Mouse (Mus musculus): ENCODE measurements around the gene Bace2. TPM values are rescaled to one million over a fixed set of nuclear protein-coding genes. Genes with fewer than 3 reads are reported as not detected.

Bace2 gene
- total and polyA plus RNA-seq, 3 experiments = not detected

DNA sequence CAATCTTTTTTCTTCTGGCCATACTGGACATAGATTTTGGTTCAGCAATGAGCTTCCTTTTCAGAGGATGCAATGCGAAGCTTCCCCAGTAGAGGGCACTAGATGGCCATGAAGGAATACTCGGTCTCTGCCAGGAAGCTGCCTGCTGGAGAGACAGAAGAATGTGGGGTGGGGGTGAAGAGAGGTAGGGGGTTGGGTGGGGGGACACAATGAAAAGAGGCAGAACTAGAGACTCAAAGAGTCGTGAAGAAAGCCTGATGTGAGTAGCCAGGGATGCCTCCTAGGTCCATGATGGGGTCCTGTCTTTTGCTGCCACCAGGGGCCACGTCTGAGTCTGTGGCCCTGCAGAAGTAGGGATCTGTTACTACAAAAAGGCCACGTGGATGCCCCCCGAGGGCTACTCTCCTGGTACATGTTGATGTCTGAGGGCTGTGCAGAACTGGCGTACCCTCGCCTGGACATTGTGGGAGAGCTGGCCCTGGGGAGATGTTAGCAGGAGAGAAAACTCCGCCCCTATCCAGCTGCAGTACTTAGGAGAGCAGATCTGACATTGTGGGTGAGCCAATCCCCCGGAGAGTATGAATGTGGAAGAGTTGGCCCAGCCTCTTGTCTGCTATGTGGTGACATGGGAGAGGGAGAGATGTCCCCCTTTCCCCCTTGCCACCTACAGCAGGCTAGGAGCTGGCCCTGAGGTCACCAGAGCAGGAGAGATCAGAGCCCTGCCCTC is 43.4 kb upstream of the Bace2 start:
- Histone ChIP-seq H3K4me1 (ENCODE audit: control insufficient read depth in 1 of 2, insufficient read depth in 2 of 2, low read length in 2 of 2) (0 out of 4 replicates have a peak, but pooled peaks cover 0 to 9% of the 10 kb centered on the region in 2 experiments), H3K9me3 (replicated peaks; ENCODE audit: insufficient read depth, low read length) (no peaks in the 10 kb centered on the region), H3K79me2 (ENCODE audit: control insufficient read depth, insufficient read depth, low read length, poor library complexity) (no peaks in the 10 kb centered on the region), H3K36me3 (ENCODE audit: control insufficient read depth in 1 of 2, insufficient read depth in 2 of 2, low read length in 2 of 2) (peaks cover 0 to 6% of the 10 kb centered on the region in 2 experiments; a peak in 2 of 4 replicates), H3K9ac (ENCODE audit: control insufficient read depth, low read depth, low read length, poor library complexity, severe bottlenecking) (no peak overlapping the region), H3K27ac (ENCODE audit: control insufficient read depth, low read depth, low read length) (no peak overlapping the region), H3K27me3 (ENCODE audit: control insufficient read depth in 1 of 2, insufficient read depth in 2 of 2, low read length in 2 of 2) (0 out of 4 replicates have a peak, but pooled peaks cover 0 to 2% of the 10 kb centered on the region in 2 experiments), H3K4me3 (ENCODE audit: control insufficient read depth in 1 of 2, insufficient read depth in 1 of 2, low read depth in 2 of 2, low read length in 2 of 2) (no peak overlapping the region)
- DNase-seq (ENCODE audit: low read depth, low spot score) = peak; percentile 62
- TF ChIP-seq CTCF (IDR thresholded peaks at IDR 0.05 in 2 of 3, conservative IDR thresholded peaks at IDR 0.05 in 1 of 3; ENCODE audit: control insufficient read depth in 1 of 3, insufficient read depth in 1 of 3, low read depth in 2 of 3, low read length in 3 of 3, poor library complexity in 1 of 3, severe bottlenecking in 1 of 3) (peak; percentile 74 to 75 (median 75)), UBTF (IDR thresholded peaks at IDR 0.05; ENCODE audit: borderline replicate concordance, insufficient read depth, low read depth, low read length) (no peak), ZC3H11A (IDR thresholded peaks at IDR 0.05; ENCODE audit: low read depth, low read length) (peak; percentile 66), MAZ (IDR thresholded peaks at IDR 0.05; ENCODE audit: low read depth, low read length) (no peak), MEF2A (IDR thresholded peaks at IDR 0.05; ENCODE audit: extremely low read depth, insufficient replicate concordance, low read depth, low read length, poor library complexity, severe bottlenecking) (no peak), NRF1 (IDR thresholded peaks at IDR 0.05; ENCODE audit: insufficient read depth, low read depth, low read length, poor library complexity, severe bottlenecking) (no peak), KAT2A (conservative IDR thresholded peaks at IDR 0.05; ENCODE audit: low read depth, low read length) (no peak), HCFC1 (IDR thresholded peaks at IDR 0.05; ENCODE audit: low read depth, low read length) (no peak), ETS1 (IDR thresholded peaks at IDR 0.05; ENCODE audit: low read depth, low read length) (no peak), EP300 (IDR thresholded peaks at IDR 0.05; ENCODE audit: low read depth in 1 of 2, low read length in 2 of 2) (no peak), RAD21 (IDR thresholded peaks at IDR 0.05; ENCODE audit: low read depth, low read length) (peak; percentile 78), SMC3 (IDR thresholded peaks at IDR 0.05; ENCODE audit: low read depth, low read length) (peak; percentile 74), USF1 (IDR thresholded peaks at IDR 0.05; ENCODE audit: low read depth, low read length) (no peak), USF2 (IDR thresholded peaks at IDR 0.05; ENCODE audit: borderline replicate concordance in 1 of 2, insufficient read depth in 1 of 2, low read depth in 1 of 2, low read length in 2 of 2) (no peak), ELF1 (IDR thresholded peaks at IDR 0.05; ENCODE audit: low read depth, low read length) (no peak), BHLHE40 (IDR thresholded peaks at IDR 0.05; ENCODE audit: borderline replicate concordance, low read depth, low read length) (no peak)

DNA sequence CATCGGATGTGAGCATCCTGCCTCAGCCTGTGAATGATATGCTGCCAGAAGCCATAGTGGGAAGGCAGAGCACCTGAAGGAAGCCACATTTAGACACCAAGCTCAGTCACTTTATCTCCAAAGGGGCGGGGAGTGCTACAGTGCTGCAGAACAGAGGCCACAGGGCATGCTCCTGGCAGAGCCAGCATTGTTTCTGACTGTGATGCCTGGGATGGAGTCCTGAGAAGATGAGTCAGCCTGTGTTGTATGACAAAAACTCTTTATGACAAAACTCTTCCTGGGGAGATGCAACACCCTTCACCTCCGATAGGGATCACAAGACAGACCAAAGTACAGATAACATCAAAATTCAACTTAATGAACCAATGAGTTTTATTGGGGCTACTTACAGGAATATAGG is 35.0 kb upstream of the Bace2 start:
- TF ChIP-seq ETS1 (IDR thresholded peaks at IDR 0.05; ENCODE audit: low read depth, low read length) = no peak
- TF ChIP-seq MAFK (IDR thresholded peaks at IDR 0.05; ENCODE audit: borderline replicate concordance, low read depth, low read length) = no peak
- TF ChIP-seq JUND (IDR thresholded peaks at IDR 0.05; ENCODE audit: low read depth, low read length) = no peak
- TF ChIP-seq E2F4 (IDR thresholded peaks at IDR 0.05; ENCODE audit: borderline replicate concordance, low read depth, low read length) = no peak
- TF ChIP-seq ELF1 (IDR thresholded peaks at IDR 0.05; ENCODE audit: low read depth, low read length) = no peak
- no peak for TF ChIP-seq TBP (IDR thresholded peaks at IDR 0.05; ENCODE audit: low read depth, low read length)
- TF ChIP-seq CTCF (IDR thresholded peaks at IDR 0.05 in 2 of 3, conservative IDR thresholded peaks at IDR 0.05 in 1 of 3; ENCODE audit: control insufficient read depth in 1 of 3, insufficient read depth in 1 of 3, low read depth in 2 of 3, low read length in 3 of 3, poor library complexity in 1 of 3, severe bottlenecking in 1 of 3) = no peak
- TF ChIP-seq ZC3H11A (IDR thresholded peaks at IDR 0.05; ENCODE audit: low read depth, low read length) = no peak
- no peak for TF ChIP-seq USF1 (IDR thresholded peaks at IDR 0.05; ENCODE audit: low read depth, low read length)
- TF ChIP-seq SIN3A (IDR thresholded peaks at IDR 0.05; ENCODE audit: low read length) = no peak
- TF ChIP-seq MAX (IDR thresholded peaks at IDR 0.05; ENCODE audit: low read length) = no peak
- no peak for TF ChIP-seq MXI1 (IDR thresholded peaks at IDR 0.05; ENCODE audit: low read depth, low read length)
- TF ChIP-seq TCF12 (IDR thresholded peaks at IDR 0.05; ENCODE audit: low read depth, low read length) = no peak
- TF ChIP-seq SMC3 (IDR thresholded peaks at IDR 0.05; ENCODE audit: low read depth, low read length) = no peak
- Histone ChIP-seq H3K4me3 (ENCODE audit: control insufficient read depth in 1 of 2, insufficient read depth in 1 of 2, low read depth in 2 of 2, low read length in 2 of 2) (no peak overlapping the region), H3K4me1 (ENCODE audit: control insufficient read depth in 1 of 2, insufficient read depth in 2 of 2, low read length in 2 of 2) (no peaks in the 10 kb centered on the region), H3K27ac (ENCODE audit: control insufficient read depth, low read depth, low read length) (no peak overlapping the region), H3K36me3 (ENCODE audit: control insufficient read depth in 1 of 2, insufficient read depth in 2 of 2, low read length in 2 of 2) (no peaks in the 10 kb centered on the region), H3K9me3 (replicated peaks; ENCODE audit: insufficient read depth, low read length) (no peaks in the 10 kb centered on the region), H3K79me2 (ENCODE audit: control insufficient read depth, insufficient read depth, low read length, poor library complexity) (no peaks in the 10 kb centered on the region), H3K9ac (ENCODE audit: control insufficient read depth, low read depth, low read length, poor library complexity, severe bottlenecking) (no peak overlapping the region), H3K27me3 (ENCODE audit: control insufficient read depth in 1 of 2, insufficient read depth in 2 of 2, low read length in 2 of 2) (0 out of 4 replicates have a peak, but pooled peaks cover 0 to 2% of the 10 kb centered on the region in 2 experiments)
- no peak for DNase-seq (ENCODE audit: low read depth, low spot score)
